Mouse (Mus musculus): ENCODE measurements around the gene Fat4. TPM values are rescaled to one million over a fixed set of nuclear protein-coding genes. Genes with fewer than 3 reads are reported as not detected.

Fat4 gene
- total and polyA plus RNA-seq, 3 experiments, result not detected

DNA sequence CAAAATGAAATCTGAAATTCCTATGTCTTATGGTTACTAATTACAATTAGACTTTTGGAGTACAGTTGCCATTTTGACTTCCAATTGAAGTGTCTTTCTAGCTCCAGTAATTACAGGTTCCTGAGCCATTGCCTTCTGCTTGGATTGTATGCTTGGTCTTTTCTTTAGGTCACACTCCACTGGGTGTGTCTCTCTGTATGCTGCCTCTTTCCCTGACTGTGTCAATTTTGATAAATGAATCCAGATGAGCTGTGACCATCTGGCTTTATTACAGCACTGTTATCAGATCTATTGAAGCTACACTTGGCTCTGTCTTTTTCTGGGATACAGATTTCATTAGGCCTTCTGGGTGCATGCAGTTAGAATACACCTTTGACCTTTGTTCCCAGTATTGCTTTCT lies 80.7 kb downstream of the Fat4 start:
- no peak for TF ChIP-seq MEF2A (IDR thresholded peaks at IDR 0.05; ENCODE audit: extremely low read depth, insufficient replicate concordance, low read depth, low read length, poor library complexity, severe bottlenecking)
- TF ChIP-seq SIN3A (IDR thresholded peaks at IDR 0.05; ENCODE audit: low read length), result no peak
- TF ChIP-seq CTCF (IDR thresholded peaks at IDR 0.05 in 2 of 3, conservative IDR thresholded peaks at IDR 0.05 in 1 of 3; ENCODE audit: control insufficient read depth in 1 of 3, insufficient read depth in 1 of 3, low read depth in 2 of 3, low read length in 3 of 3, poor library complexity in 1 of 3, severe bottlenecking in 1 of 3), result no peak
- TF ChIP-seq KAT2A (conservative IDR thresholded peaks at IDR 0.05; ENCODE audit: low read depth, low read length), result no peak
- no peak for TF ChIP-seq TBP (IDR thresholded peaks at IDR 0.05; ENCODE audit: low read depth, low read length)
- no peak for TF ChIP-seq CHD1 (IDR thresholded peaks at IDR 0.05; ENCODE audit: low read depth, low read length)
- no peak for TF ChIP-seq USF1 (IDR thresholded peaks at IDR 0.05; ENCODE audit: low read depth, low read length)
- TF ChIP-seq POLR2AphosphoS2 (IDR thresholded peaks at IDR 0.05; ENCODE audit: low read length), result no peak
- TF ChIP-seq POLR2A (IDR thresholded peaks at IDR 0.05; ENCODE audit: control insufficient read depth in 1 of 2, insufficient read depth in 1 of 2, low read depth in 1 of 2, low read length in 2 of 2, poor library complexity in 1 of 2), result no peak

DNA sequence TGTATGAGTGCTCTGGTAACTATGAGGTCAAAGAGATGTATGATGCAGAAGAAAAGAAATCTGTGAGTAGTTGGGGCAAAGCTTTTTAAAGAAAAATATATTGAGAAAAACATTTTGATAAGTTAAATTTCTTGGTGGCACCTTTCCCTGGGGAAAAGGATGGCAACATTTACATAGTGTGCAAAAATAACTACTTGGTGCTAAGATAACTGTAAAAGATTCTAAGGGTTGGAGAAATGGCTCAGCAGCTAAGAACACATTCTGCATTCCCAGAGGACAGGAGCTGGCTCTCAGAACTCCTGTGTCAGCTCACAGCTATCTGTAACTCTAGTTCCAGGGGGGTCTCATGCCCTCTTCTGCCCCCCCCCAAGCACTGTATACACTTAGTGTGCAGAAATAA lies 99.6 kb downstream of the Fat4 start:
- no peak for DNase-seq (ENCODE audit: low read depth, low spot score)
- no peaks in the 10 kb centered on the region for H3K79me2 ChIP-seq (ENCODE audit: control insufficient read depth, insufficient read depth, low read length, poor library complexity)
- H3K27me3 ChIP-seq (ENCODE audit: control insufficient read depth in 1 of 2, insufficient read depth in 2 of 2, low read length in 2 of 2), result no peaks in the 10 kb centered on the region
- no peak overlapping the region for H3K9ac ChIP-seq (ENCODE audit: control insufficient read depth, low read depth, low read length, poor library complexity, severe bottlenecking)
- no peak overlapping the region for H3K4me3 ChIP-seq (ENCODE audit: control insufficient read depth in 1 of 2, insufficient read depth in 1 of 2, low read depth in 2 of 2, low read length in 2 of 2)
- TF ChIP-seq MAZ (IDR thresholded peaks at IDR 0.05; ENCODE audit: low read depth, low read length), result no peak
- no peak for TF ChIP-seq UBTF (IDR thresholded peaks at IDR 0.05; ENCODE audit: borderline replicate concordance, insufficient read depth, low read depth, low read length)
- TF ChIP-seq USF1 (IDR thresholded peaks at IDR 0.05; ENCODE audit: low read depth, low read length), result no peak
- no peak for TF ChIP-seq KAT2A (conservative IDR thresholded peaks at IDR 0.05; ENCODE audit: low read depth, low read length)
- no peak for TF ChIP-seq MAX (IDR thresholded peaks at IDR 0.05; ENCODE audit: low read length)
- TF ChIP-seq SIN3A (IDR thresholded peaks at IDR 0.05; ENCODE audit: low read length), result no peak
- TF ChIP-seq POLR2AphosphoS5 (IDR thresholded peaks at IDR 0.05; ENCODE audit: borderline replicate concordance, low read depth, low read length), result no peak
- no peak for TF ChIP-seq NRF1 (IDR thresholded peaks at IDR 0.05; ENCODE audit: insufficient read depth, low read depth, low read length, poor library complexity, severe bottlenecking)
- TF ChIP-seq ETS1 (IDR thresholded peaks at IDR 0.05; ENCODE audit: low read depth, low read length), result no peak
- TF ChIP-seq CHD1 (IDR thresholded peaks at IDR 0.05; ENCODE audit: low read depth, low read length), result no peak
- no peak for TF ChIP-seq TBP (IDR thresholded peaks at IDR 0.05; ENCODE audit: low read depth, low read length)
- no peak for TF ChIP-seq POLR2AphosphoS2 (IDR thresholded peaks at IDR 0.05; ENCODE audit: low read length)
- no peak for TF ChIP-seq CHD2 (IDR thresholded peaks at IDR 0.05; ENCODE audit: low read length)
- H3K27ac ChIP-seq (ENCODE audit: control insufficient read depth, low read depth, low read length), result no peak overlapping the region
- H3K36me3 ChIP-seq (ENCODE audit: control insufficient read depth in 1 of 2, insufficient read depth in 2 of 2, low read length in 2 of 2), result no peaks in the 10 kb centered on the region
- no peaks in the 10 kb centered on the region for H3K4me1 ChIP-seq (ENCODE audit: control insufficient read depth in 1 of 2, insufficient read depth in 2 of 2, low read length in 2 of 2)
- H3K9me3 ChIP-seq (replicated peaks; ENCODE audit: insufficient read depth, low read length), result no peaks in the 10 kb centered on the region

More for the DNA sequence above, 80.7 kb downstream of the Fat4 start:
- Histone ChIP-seq H3K9me3 (replicated peaks; ENCODE audit: insufficient read depth, low read length) (no peaks in the 10 kb centered on the region), H3K36me3 (ENCODE audit: control insufficient read depth in 1 of 2, insufficient read depth in 2 of 2, low read length in 2 of 2) (no peaks in the 10 kb centered on the region), H3K4me3 (ENCODE audit: control insufficient read depth in 1 of 2, insufficient read depth in 1 of 2, low read depth in 2 of 2, low read length in 2 of 2) (no peak overlapping the region), H3K27ac (ENCODE audit: control insufficient read depth, low read depth, low read length) (no peak overlapping the region), H3K79me2 (ENCODE audit: control insufficient read depth, insufficient read depth, low read length, poor library complexity) (no peaks in the 10 kb centered on the region), H3K9ac (ENCODE audit: control insufficient read depth, low read depth, low read length, poor library complexity, severe bottlenecking) (no peak overlapping the region), H3K27me3 (ENCODE audit: control insufficient read depth in 1 of 2, insufficient read depth in 2 of 2, low read length in 2 of 2) (no peaks in the 10 kb centered on the region), H3K4me1 (ENCODE audit: control insufficient read depth in 1 of 2, insufficient read depth in 2 of 2, low read length in 2 of 2) (no peaks in the 10 kb centered on the region)
- DNase-seq (ENCODE audit: low read depth, low spot score), result no peak
